Mouse (Mus musculus): Measurements from ENCODE around the gene Adad2. TPM values are rescaled to one million over a fixed set of nuclear protein-coding genes. Genes with fewer than 3 reads are reported as not detected.

Gene Adad2
- 0.11 and 0.27 TPM in 2 replicates for polyA plus RNA-seq (2014; fragmentation: Nextera tagmentation; extraction: Ambion mirVana)

GRCm38 (mm10) chr8:119612471-119612870, at the start of gene Adad2:
TSS of gene Adad2 (plus strand) at chr8:119612747.
- ATAC-seq (ENCODE audit: low FRiP score) (0 out of 2 replicates have a peak, but pooled peaks have one; percentile 40), DNase-seq (ENCODE audit: low spot score, missing footprints) (no peak)
- Histone ChIP-seq H3K4me2 (no peak within 1 kb of the TSS), H3K27ac (ENCODE audit: low read depth, low read length) (no peak within 1 kb of the TSS), H3K27me3 (ENCODE audit: control insufficient read depth, insufficient read depth, low read length) (no peaks in the 10 kb centered on the region), H3K4me3 (ENCODE audit: low read depth, low read length) (no peak within 1 kb of the TSS), H3K9ac (ENCODE audit: low read length) (no peak within 1 kb of the TSS), H3K4me1 (ENCODE audit: control insufficient read depth, insufficient read depth, low read length) (no peaks in the 10 kb centered on the region), H3K9me3 (ENCODE audit: control insufficient read depth, low read length) (no peaks in the 10 kb centered on the region), H3K36me3 (ENCODE audit: control insufficient read depth, insufficient read depth, low read length) (no peaks in the 10 kb centered on the region)
- 83% methylated on average over 26 of the region's 26 CpGs for WGBS

- DNase-seq (ENCODE audit: low spot score, missing footprints) (peak; percentile 56), ATAC-seq (ENCODE audit: low FRiP score) (no peak)
- H3K27ac ChIP-seq (ENCODE audit: low read depth, low read length) = no peak overlapping the region
- peaks cover 15% of the 10 kb centered on the region for H3K36me3 ChIP-seq (ENCODE audit: control insufficient read depth, insufficient read depth, low read length)
- no peak overlapping the region for H3K4me2 ChIP-seq
- 91% methylated on average over 14 of the region's 14 CpGs for WGBS
- no peak overlapping the region for H3K9ac ChIP-seq (ENCODE audit: low read length)
- H3K9me3 ChIP-seq (ENCODE audit: control insufficient read depth, low read length) = no peaks in the 10 kb centered on the region
- H3K4me1 ChIP-seq (ENCODE audit: control insufficient read depth, insufficient read depth, low read length) = peaks cover 4% of the 10 kb centered on the region; the same call in 1 of the 2 replicates
- H3K27me3 ChIP-seq (ENCODE audit: control insufficient read depth, insufficient read depth, low read length) = no peaks in the 10 kb centered on the region
- no peak overlapping the region for H3K4me3 ChIP-seq (ENCODE audit: low read depth, low read length)
Observed at GRCm38 (mm10) chr8:119563849-119564251, 48.7 kb upstream of the Adad2 start.

DNA sequence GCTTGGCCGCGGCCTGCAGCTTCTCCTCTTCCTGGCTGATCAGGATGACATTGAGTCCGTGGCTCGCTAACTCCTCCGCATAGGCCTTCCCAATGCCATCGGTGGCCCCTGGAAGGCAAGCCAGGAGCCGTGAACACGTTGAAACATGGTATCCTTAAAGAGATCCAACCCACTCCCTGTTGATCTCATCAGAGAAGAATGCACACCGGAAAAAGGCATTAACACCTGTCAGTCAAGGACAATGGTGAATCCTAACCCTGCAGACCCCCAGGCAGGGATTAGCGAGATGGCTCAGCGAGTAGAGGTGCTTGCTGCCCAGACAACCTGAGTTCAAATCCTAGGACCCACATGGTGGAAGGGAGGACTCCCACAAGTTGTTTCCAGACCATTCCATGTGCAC, 46.2 kb upstream of the Adad2 start:
- Histone ChIP-seq H3K36me3 (ENCODE audit: control insufficient read depth, insufficient read depth, low read length) (peaks cover 15% of the 10 kb centered on the region), H3K4me3 (ENCODE audit: low read depth, low read length) (no peak overlapping the region), H3K9me3 (ENCODE audit: control insufficient read depth, low read length) (no peaks in the 10 kb centered on the region), H3K27ac (ENCODE audit: low read depth, low read length) (no peak overlapping the region), H3K9ac (ENCODE audit: low read length) (no peak overlapping the region), H3K4me1 (ENCODE audit: control insufficient read depth, insufficient read depth, low read length) (no peaks in the 10 kb centered on the region), H3K4me2 (no peak overlapping the region), H3K27me3 (ENCODE audit: control insufficient read depth, insufficient read depth, low read length) (no peaks in the 10 kb centered on the region)
- no peak for ATAC-seq (ENCODE audit: low FRiP score)
- 80% methylated on average over 11 of the region's 11 CpGs for WGBS
- DNase-seq (ENCODE audit: low spot score, missing footprints) = no peak

DNA sequence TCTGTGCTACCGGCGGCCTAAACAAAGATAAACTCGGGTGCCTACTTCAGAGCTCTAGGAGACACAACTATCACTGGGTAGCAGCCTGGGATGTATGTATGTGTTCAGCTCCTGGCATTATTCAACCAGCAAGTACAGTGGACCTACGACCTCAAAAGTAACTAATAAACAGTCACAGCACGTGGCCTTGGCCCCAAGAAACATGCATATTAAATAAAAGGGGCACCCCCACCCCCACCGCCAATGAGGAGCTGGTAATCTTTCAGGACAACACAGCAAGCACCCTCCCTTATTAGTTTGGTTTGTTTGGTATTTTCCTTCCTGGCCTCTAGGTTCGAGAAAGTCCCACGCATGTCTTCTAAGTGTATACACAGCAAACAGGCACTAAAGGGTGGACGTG, 44.3 kb upstream of the Adad2 start:
- Histone ChIP-seq H3K36me3 (ENCODE audit: control insufficient read depth, insufficient read depth, low read length) (peaks cover 11% of the 10 kb centered on the region), H3K4me1 (ENCODE audit: control insufficient read depth, insufficient read depth, low read length) (no peaks in the 10 kb centered on the region), H3K4me2 (no peak overlapping the region), H3K27ac (ENCODE audit: low read depth, low read length) (no peak overlapping the region), H3K27me3 (ENCODE audit: control insufficient read depth, insufficient read depth, low read length) (no peaks in the 10 kb centered on the region), H3K9ac (ENCODE audit: low read length) (no peak overlapping the region), H3K4me3 (ENCODE audit: low read depth, low read length) (no peak overlapping the region), H3K9me3 (ENCODE audit: control insufficient read depth, low read length) (no peaks in the 10 kb centered on the region)
- ATAC-seq (ENCODE audit: low FRiP score) = no peak
- DNase-seq (ENCODE audit: low spot score, missing footprints) = no peak
- WGBS = 90% methylated on average over 9 of the region's 9 CpGs

DNA sequence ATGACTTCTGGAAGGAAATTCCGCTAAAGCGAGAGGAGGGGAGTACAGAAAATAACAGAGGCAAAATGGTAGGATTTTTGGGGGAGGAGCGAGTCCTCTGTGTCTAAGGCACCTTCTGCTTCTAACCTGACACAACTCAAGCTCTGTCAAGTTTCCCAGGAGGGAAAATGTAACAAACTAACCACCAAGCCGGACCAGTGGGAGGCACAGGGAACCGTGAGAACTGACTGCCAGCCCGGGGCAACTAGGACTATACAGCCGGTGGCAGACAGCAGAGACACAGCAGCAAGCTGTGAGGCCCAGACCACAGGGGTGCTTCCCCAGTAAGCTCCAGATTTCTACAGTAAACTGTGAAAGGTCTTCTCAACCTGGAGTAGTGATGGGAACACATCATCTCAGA, 43.6 kb upstream of the Adad2 start:
- 60% methylated on average over 7 of the region's 7 CpGs for WGBS
- Histone ChIP-seq H3K4me3 (ENCODE audit: low read depth, low read length) (no peak overlapping the region), H3K9me3 (ENCODE audit: control insufficient read depth, low read length) (no peaks in the 10 kb centered on the region), H3K27me3 (ENCODE audit: control insufficient read depth, insufficient read depth, low read length) (no peaks in the 10 kb centered on the region), H3K4me1 (ENCODE audit: control insufficient read depth, insufficient read depth, low read length) (peaks cover 3% of the 10 kb centered on the region), H3K9ac (ENCODE audit: low read length) (no peak overlapping the region), H3K36me3 (ENCODE audit: control insufficient read depth, insufficient read depth, low read length) (peaks cover 8% of the 10 kb centered on the region), H3K27ac (ENCODE audit: low read depth, low read length) (no peak overlapping the region), H3K4me2 (no peak overlapping the region)
- DNase-seq (ENCODE audit: low spot score, missing footprints) (peak; percentile 53), ATAC-seq (ENCODE audit: low FRiP score) (no peak)

DNA sequence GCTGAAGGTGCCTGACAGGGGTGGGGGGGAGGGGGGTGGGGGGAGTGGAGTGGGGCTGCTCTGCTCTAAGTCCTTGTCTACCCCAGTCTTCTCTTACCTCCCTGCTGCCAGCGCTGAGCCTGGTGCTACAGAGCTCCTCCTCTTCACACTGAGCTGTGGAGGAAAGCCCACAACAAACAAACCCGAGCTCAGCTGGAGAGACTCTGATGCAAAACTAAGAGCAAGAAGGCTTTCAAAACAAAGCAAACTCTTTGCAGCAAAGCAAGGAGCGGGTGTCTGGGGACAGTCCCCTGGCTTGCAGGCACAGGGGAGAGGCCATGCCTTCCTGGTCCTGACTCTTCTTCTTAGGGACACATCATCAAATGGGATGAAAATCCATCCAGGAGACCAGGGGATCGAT, 42.7 kb upstream of the Adad2 start:
- Histone ChIP-seq H3K27ac (ENCODE audit: low read depth, low read length) (no peak overlapping the region), H3K27me3 (ENCODE audit: control insufficient read depth, insufficient read depth, low read length) (no peaks in the 10 kb centered on the region), H3K9ac (ENCODE audit: low read length) (no peak overlapping the region), H3K4me2 (no peak overlapping the region), H3K4me3 (ENCODE audit: low read depth, low read length) (no peak overlapping the region), H3K36me3 (ENCODE audit: control insufficient read depth, insufficient read depth, low read length) (peaks cover 6% of the 10 kb centered on the region), H3K4me1 (ENCODE audit: control insufficient read depth, insufficient read depth, low read length) (peaks cover 7% of the 10 kb centered on the region), H3K9me3 (ENCODE audit: control insufficient read depth, low read length) (no peaks in the 10 kb centered on the region)
- DNase-seq (ENCODE audit: low spot score, missing footprints) = no peak
- ATAC-seq (ENCODE audit: low FRiP score) = no peak
- 31% methylated on average over 4 of the region's 4 CpGs for WGBS

GRCm38 (mm10) chr8:119571135-119571534, 41.4 kb upstream of the Adad2 start:
- no peaks in the 10 kb centered on the region for H3K9me3 ChIP-seq (ENCODE audit: control insufficient read depth, low read length)
- peaks cover 11% of the 10 kb centered on the region for H3K4me1 ChIP-seq (ENCODE audit: control insufficient read depth, insufficient read depth, low read length)
- peaks cover 4% of the 10 kb centered on the region for H3K36me3 ChIP-seq (ENCODE audit: control insufficient read depth, insufficient read depth, low read length)
- DNase-seq (ENCODE audit: low spot score, missing footprints) = no peak
- H3K4me3 ChIP-seq (ENCODE audit: low read depth, low read length) = no peak overlapping the region
- H3K27ac ChIP-seq (ENCODE audit: low read depth, low read length) = no peak overlapping the region
- H3K27me3 ChIP-seq (ENCODE audit: control insufficient read depth, insufficient read depth, low read length) = peaks cover 7% of the 10 kb centered on the region; the same call in 1 of the 2 replicates
- WGBS = 91% methylated on average over 6 of the region's 6 CpGs
- H3K4me2 ChIP-seq = no peak overlapping the region
- no peak for ATAC-seq (ENCODE audit: low FRiP score)
- no peak overlapping the region for H3K9ac ChIP-seq (ENCODE audit: low read length)

DNA sequence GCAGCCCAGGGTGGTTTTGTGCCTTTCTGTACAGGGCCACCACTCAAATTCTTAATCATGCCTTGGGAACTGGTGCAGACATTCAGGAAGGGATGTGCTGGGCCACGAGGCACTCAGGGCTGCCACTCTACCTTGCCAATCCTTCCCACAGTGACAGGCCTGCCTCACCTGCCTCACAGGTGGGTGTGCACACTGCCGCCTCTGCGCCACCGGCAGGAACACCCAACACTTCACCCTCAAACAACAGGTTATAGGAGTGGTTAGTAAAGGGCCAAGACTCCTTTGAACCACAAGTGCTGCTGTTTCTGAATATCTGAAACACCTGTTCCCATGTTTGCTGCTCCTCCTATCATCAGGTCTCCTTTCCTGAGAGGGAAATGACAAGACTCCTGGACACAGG, 40.1 kb upstream of the Adad2 start:
- DNase-seq (ENCODE audit: low spot score, missing footprints) (peak; percentile 19), ATAC-seq (ENCODE audit: low FRiP score) (no peak)
- H3K4me1 ChIP-seq (ENCODE audit: control insufficient read depth, insufficient read depth, low read length) = peaks cover 11% of the 10 kb centered on the region
- H3K36me3 ChIP-seq (ENCODE audit: control insufficient read depth, insufficient read depth, low read length) = peaks cover 4% of the 10 kb centered on the region
- H3K27ac ChIP-seq (ENCODE audit: low read depth, low read length) = no peak overlapping the region
- WGBS = 95% methylated on average over 4 of the region's 4 CpGs
- peaks cover 7% of the 10 kb centered on the region; the same call in 1 of the 2 replicates for H3K27me3 ChIP-seq (ENCODE audit: control insufficient read depth, insufficient read depth, low read length)
- no peak overlapping the region for H3K4me2 ChIP-seq
- H3K9me3 ChIP-seq (ENCODE audit: control insufficient read depth, low read length) = no peaks in the 10 kb centered on the region
- no peak overlapping the region for H3K4me3 ChIP-seq (ENCODE audit: low read depth, low read length)
- no peak overlapping the region for H3K9ac ChIP-seq (ENCODE audit: low read length)

DNA sequence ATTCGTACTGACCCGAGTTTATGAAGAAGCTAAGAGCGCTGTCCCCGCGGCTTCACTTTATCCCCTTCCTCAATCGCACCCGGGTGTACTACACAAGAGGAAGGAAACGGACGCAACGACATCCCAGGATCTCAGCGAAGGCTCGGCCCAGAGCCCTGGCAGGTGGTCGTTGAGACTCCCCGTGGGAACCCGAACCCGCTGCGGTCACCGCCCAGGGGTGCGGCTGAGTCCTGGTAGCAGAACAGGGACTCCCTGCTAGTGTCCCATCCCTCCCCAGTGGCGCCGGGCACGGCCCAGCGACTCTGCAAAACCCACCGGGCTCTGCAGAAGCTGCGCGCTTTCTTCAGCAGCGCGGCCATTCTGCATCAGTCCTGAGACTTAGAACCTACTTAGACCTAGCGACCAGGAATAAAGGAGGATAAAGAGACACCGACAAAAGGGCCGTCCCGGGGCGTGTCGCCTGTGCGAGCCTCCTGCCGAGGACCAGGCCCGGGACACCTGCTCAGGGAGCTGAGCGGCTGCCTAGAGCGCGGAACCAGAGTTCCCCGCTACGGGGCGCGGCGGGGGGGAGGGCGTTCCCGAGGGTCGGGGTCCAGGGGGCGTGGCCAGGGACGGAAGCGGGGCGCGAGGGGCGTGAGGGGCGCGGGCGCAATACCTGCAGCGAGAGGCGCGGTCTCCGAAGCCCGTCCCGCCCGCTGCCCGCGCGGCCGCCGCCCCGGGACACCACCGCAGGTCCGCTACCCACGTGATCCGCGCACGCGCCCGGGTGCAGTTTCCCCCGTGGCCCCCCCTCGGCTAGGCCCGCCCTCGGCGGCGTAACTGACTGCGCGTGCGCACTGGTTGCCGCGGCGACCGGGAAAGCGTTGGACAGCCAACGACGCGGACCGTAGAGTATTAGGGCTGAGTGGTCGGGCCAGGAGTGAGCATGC, 37.8 kb upstream of the Adad2 start, which contains the start of the genes Hsdl1 and Dnaaf1:
Gene Hsdl1 (minus strand): TSS at position 747 of the 929 bp plus-strand sequence.
Gene Dnaaf1 (plus strand): TSS at position 799 of the 929 bp plus-strand sequence.
- no peak within 1 kb of the TSS for H3K27ac ChIP-seq (ENCODE audit: low read depth, low read length)
- peak within 1 kb of the TSS; percentile 80 for H3K4me2 ChIP-seq
- H3K4me1 ChIP-seq (ENCODE audit: control insufficient read depth, insufficient read depth, low read length) = peaks cover 11% of the 10 kb centered on the region
- under 1% methylated on average over 92 of the region's 97 CpGs for WGBS
- ATAC-seq (ENCODE audit: low FRiP score) = peak; percentile 93
- H3K4me3 ChIP-seq (ENCODE audit: low read depth, low read length) = peak within 1 kb of the TSS; percentile 91
- H3K9me3 ChIP-seq (ENCODE audit: control insufficient read depth, low read length) = no peaks in the 10 kb centered on the region
- H3K36me3 ChIP-seq (ENCODE audit: control insufficient read depth, insufficient read depth, low read length) = no peaks in the 10 kb centered on the region
- peak; percentile 99 for DNase-seq (ENCODE audit: low spot score, missing footprints)
- peaks cover 7% of the 10 kb centered on the region; the same call in 1 of the 2 replicates for H3K27me3 ChIP-seq (ENCODE audit: control insufficient read depth, insufficient read depth, low read length)
- peak within 1 kb of the TSS; percentile 90 for H3K9ac ChIP-seq (ENCODE audit: low read length)
